Mouse (Mus musculus): ENCODE measurements around the gene Tmem254b. TPM values are rescaled to one million over a fixed set of nuclear protein-coding genes. Genes with fewer than 3 reads are reported as not detected.
"Not testable (repeated sequence)": the region's sequence is repeated elsewhere in the genome, so short reads cannot be mapped to it uniquely, and the experiment has no call there.

The Tmem254b gene
- 22.5 and 24.0 TPM in 2 replicates for polyA plus RNA-seq (2016; fragmentation: Nextera tagmentation; extraction: Ambion mirVana)

GRCm38 (mm10) chr14:26206926-26207247 is at the start of gene Tmem254b:
Gene Tmem254b (minus strand): TSS chr14:26207041.
- WGBS: no CpG with 5 or more reads among the region's 10 CpGs
- not testable (repeated sequence) for H3K4me3 ChIP-seq (replicated peaks); ATAC-seq (ENCODE audit: insufficient number of reproducible peaks, insufficient read depth, low FRiP score, low TSS enrichment, low read depth)

DNA sequence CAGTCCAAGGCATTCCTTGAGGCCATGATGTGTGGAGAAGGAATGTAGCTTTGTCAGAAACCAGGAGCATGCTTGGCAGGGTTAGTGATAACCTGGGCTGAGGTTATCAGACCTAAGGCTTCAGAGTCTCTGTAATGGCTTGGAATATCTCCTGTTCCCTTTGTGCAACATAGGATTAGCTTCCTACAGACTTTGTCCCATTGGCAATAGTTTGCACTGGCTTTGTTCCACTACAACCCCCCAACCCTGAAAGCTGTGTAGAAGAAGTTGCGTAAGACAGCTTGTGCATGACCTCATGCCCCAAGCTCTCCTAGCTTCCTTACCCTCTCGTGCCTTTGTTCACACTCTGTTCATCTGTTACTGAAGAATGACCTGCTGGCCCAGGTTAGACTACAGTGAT is 30.3 kb upstream of the Tmem254b start:
- H3K4me1 ChIP-seq (replicated peaks); H3K36me3 ChIP-seq; H3K9me3 ChIP-seq; H3K27ac ChIP-seq; H3K4me2 ChIP-seq; H3K4me3 ChIP-seq (replicated peaks); H3K9ac ChIP-seq (replicated peaks); H3K27me3 ChIP-seq; ATAC-seq (ENCODE audit: insufficient number of reproducible peaks, insufficient read depth, low FRiP score, low TSS enrichment, low read depth): not testable (repeated sequence)
- WGBS: no CpG with 5 or more reads among the region's 2 CpGs

More at GRCm38 (mm10) chr14:26206926-26207247, at the start of gene Tmem254b:
- H3K4me1 ChIP-seq (replicated peaks); H3K9me3 ChIP-seq; H3K27ac ChIP-seq; H3K4me2 ChIP-seq; H3K36me3 ChIP-seq; H3K27me3 ChIP-seq; H3K9ac ChIP-seq (replicated peaks): not testable (repeated sequence)

DNA sequence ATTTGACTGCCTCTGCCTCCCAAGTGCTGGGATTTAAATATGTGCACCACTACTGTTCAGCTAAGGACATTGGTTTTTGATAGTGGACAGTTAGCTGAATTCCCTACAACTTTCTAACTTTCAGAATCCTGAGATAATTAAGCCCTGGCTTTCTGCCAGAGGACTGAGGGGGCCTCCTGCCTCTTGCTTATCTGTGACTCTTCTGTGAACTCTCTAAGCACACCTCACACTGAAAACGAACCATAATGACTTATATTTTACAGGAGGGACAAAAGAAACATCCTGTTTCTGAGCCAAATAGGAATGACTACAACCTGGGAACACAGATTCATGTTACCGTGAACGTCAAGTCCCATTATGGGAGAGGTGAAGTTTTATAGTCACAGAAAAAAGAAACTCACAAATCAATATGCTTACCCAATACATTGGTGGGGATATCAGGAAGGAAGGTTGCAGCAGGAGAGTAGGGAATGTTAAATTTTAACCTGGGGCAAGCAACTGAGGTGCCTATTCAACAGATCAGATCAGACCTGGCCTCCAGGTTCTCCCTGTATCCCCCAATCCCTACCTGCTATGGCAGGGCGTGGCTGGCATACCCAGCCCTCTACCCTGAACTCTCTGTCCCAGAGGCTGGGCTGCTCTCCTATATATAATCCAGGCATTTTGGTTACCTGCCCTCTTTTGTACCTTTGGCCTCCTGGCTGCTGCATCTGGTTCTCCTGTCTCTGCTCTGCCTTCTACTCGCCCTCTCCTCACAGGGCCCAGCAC is 9.6 kb upstream of the Tmem254b start:
- not testable (repeated sequence) for H3K4me3 ChIP-seq (replicated peaks); ATAC-seq (ENCODE audit: insufficient number of reproducible peaks, insufficient read depth, low FRiP score, low TSS enrichment, low read depth)
- WGBS: no CpG with 5 or more reads among the region's 5 CpGs

GRCm38 (mm10) chr14:26206197-26206925 is 480 bp downstream of the Tmem254b start:
- H3K36me3 ChIP-seq; H3K4me2 ChIP-seq; ATAC-seq (ENCODE audit: insufficient number of reproducible peaks, insufficient read depth, low FRiP score, low TSS enrichment, low read depth); H3K4me3 ChIP-seq (replicated peaks); H3K9me3 ChIP-seq; H3K9ac ChIP-seq (replicated peaks); H3K27ac ChIP-seq; H3K4me1 ChIP-seq (replicated peaks); H3K27me3 ChIP-seq: not testable (repeated sequence)
- WGBS: no CpG with 5 or more reads among the region's 44 CpGs

More for the DNA sequence above, 9.6 kb upstream of the Tmem254b start:
- not testable (repeated sequence) for H3K27me3 ChIP-seq; H3K4me2 ChIP-seq; H3K9ac ChIP-seq (replicated peaks); H3K9me3 ChIP-seq; H3K36me3 ChIP-seq; H3K4me1 ChIP-seq (replicated peaks); H3K27ac ChIP-seq

- H3K9me3 ChIP-seq; H3K27me3 ChIP-seq; H3K36me3 ChIP-seq; H3K4me1 ChIP-seq (replicated peaks); ATAC-seq (ENCODE audit: insufficient number of reproducible peaks, insufficient read depth, low FRiP score, low TSS enrichment, low read depth); H3K4me2 ChIP-seq; H3K9ac ChIP-seq (replicated peaks); H3K4me3 ChIP-seq (replicated peaks); H3K27ac ChIP-seq: not testable (repeated sequence)
- no CpG with 5 or more reads among the region's 3 CpGs for WGBS
These were observed 9.0 kb downstream of the Tmem254b start for GRCm38 (mm10) chr14:26197851-26198250.

DNA sequence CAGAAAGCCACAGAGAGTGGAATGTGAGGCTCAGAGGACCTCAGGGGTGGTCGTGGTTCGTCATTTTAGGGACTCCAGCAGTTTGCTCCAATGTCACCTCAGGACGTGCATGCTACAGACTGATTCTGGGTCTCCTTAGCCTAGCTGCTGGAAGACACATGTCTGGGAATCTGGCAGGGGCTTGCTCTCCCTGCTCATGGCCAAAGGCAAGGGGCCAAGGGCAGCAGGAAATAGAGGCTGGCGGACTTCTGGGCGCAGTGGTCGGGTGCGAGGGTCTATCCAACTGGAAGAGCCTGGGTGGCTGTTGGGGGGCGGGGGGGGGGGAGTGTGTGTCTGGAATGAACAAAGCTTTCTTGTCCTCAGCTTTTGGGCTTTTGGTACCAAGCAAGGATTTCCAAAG is 18.5 kb downstream of the Tmem254b start:
- WGBS: no CpG with 5 or more reads among the region's 8 CpGs
- H3K9ac ChIP-seq (replicated peaks): not testable (repeated sequence)

DNA sequence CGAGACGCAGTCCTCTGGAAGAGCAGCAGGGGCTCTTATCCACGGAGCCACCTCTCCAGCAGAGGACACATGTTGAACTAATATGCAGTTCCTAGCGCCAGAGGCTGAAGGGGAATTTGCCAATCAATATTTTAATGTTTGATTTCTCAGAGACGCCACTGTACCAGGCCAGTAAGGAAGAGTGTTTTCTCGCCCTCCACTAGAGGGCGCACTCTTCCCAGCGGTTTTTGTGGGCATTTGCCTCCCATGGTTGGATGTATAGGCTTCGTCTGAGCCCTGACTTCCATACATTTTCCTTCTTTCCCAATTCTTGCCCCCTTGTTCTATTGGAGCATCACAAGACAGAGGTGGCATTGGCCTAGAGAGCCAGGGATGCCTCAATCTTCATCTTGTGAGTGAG is 20.2 kb downstream of the Tmem254b start:
- H3K36me3 ChIP-seq; H3K4me1 ChIP-seq (replicated peaks); H3K9ac ChIP-seq (replicated peaks); H3K4me3 ChIP-seq (replicated peaks); H3K27ac ChIP-seq; H3K9me3 ChIP-seq; ATAC-seq (ENCODE audit: insufficient number of reproducible peaks, insufficient read depth, low FRiP score, low TSS enrichment, low read depth); H3K27me3 ChIP-seq; H3K4me2 ChIP-seq: not testable (repeated sequence)
- no CpG with 5 or more reads among the region's 9 CpGs for WGBS

More for the DNA sequence above, 18.5 kb downstream of the Tmem254b start:
- not testable (repeated sequence) for ATAC-seq (ENCODE audit: insufficient number of reproducible peaks, insufficient read depth, low FRiP score, low TSS enrichment, low read depth); H3K4me1 ChIP-seq (replicated peaks); H3K9me3 ChIP-seq; H3K4me3 ChIP-seq (replicated peaks); H3K27ac ChIP-seq; H3K27me3 ChIP-seq; H3K4me2 ChIP-seq; H3K36me3 ChIP-seq

GRCm38 (mm10) chr14:26182380-26182779 is 24.5 kb downstream of the Tmem254b start, which contains the start of gene Plac9b:
Gene Plac9b (minus strand): TSS chr14:26182480.
- H3K9ac ChIP-seq (replicated peaks); H3K4me2 ChIP-seq; H3K4me1 ChIP-seq (replicated peaks); ATAC-seq (ENCODE audit: insufficient number of reproducible peaks, insufficient read depth, low FRiP score, low TSS enrichment, low read depth); H3K27me3 ChIP-seq; H3K27ac ChIP-seq; H3K9me3 ChIP-seq; H3K4me3 ChIP-seq (replicated peaks); H3K36me3 ChIP-seq: not testable (repeated sequence)
- no CpG with 5 or more reads among the region's 10 CpGs for WGBS

- H3K4me2 ChIP-seq; H3K36me3 ChIP-seq; H3K4me3 ChIP-seq (replicated peaks); H3K27me3 ChIP-seq; H3K9me3 ChIP-seq; ATAC-seq (ENCODE audit: insufficient number of reproducible peaks, insufficient read depth, low FRiP score, low TSS enrichment, low read depth); H3K9ac ChIP-seq (replicated peaks); H3K4me1 ChIP-seq (replicated peaks); H3K27ac ChIP-seq: not testable (repeated sequence)
- no CpG with 5 or more reads among the region's 10 CpGs for WGBS
These were observed 25.2 kb downstream of the Tmem254b start for GRCm38 (mm10) chr14:26181660-26182059.

- H3K4me1 ChIP-seq (replicated peaks); H3K4me3 ChIP-seq (replicated peaks); H3K36me3 ChIP-seq; H3K9me3 ChIP-seq; ATAC-seq (ENCODE audit: insufficient number of reproducible peaks, insufficient read depth, low FRiP score, low TSS enrichment, low read depth); H3K27ac ChIP-seq; H3K27me3 ChIP-seq; H3K4me2 ChIP-seq; H3K9ac ChIP-seq (replicated peaks): not testable (repeated sequence)
- WGBS: no CpG with 5 or more reads among the region's 6 CpGs
These were observed 31.8 kb downstream of the Tmem254b start for GRCm38 (mm10) chr14:26175028-26175427.

- ATAC-seq (ENCODE audit: insufficient number of reproducible peaks, insufficient read depth, low FRiP score, low TSS enrichment, low read depth): not testable (repeated sequence)
- WGBS: no CpG with 5 or more reads among the region's 3 CpGs
These were observed 32.9 kb downstream of the Tmem254b start for GRCm38 (mm10) chr14:26173955-26174354.

More at GRCm38 (mm10) chr14:26173955-26174354, 32.9 kb downstream of the Tmem254b start:
- not testable (repeated sequence) for H3K4me3 ChIP-seq (replicated peaks); H3K9me3 ChIP-seq; H3K27me3 ChIP-seq; H3K4me2 ChIP-seq; H3K27ac ChIP-seq; H3K9ac ChIP-seq (replicated peaks); H3K4me1 ChIP-seq (replicated peaks); H3K36me3 ChIP-seq

Data from limb, embryonic 12.5 days (tissue).